Mouse (Mus musculus): ENCODE results near the gene Cfap46.
"Not testable (repeated sequence)": the region's sequence is repeated elsewhere in the genome, so short reads cannot be mapped to it uniquely, and the experiment has no call there.

GRCm38 (mm10) chr7:139659901-139660300, 23.7 kb downstream of the Cfap46 start:
- not testable (repeated sequence) for TF ChIP-seq GATA1 (IDR thresholded peaks at IDR 0.05; ENCODE audit: borderline replicate concordance, low read length); FLI1 (IDR thresholded peaks at IDR 0.05; ENCODE audit: low read length)

All from megakaryocyte, embryonic 14.5 days (primary cell).